Mouse (Mus musculus) hindbrain, embryonic 14.5 days (tissue): ENCODE data around the gene Rfx8. TPM values are rescaled to one million over a fixed set of nuclear protein-coding genes. Genes with fewer than 3 reads are reported as not detected.

Experiments used
- ATAC-seq: fragments of 200-750 bp; cut with Nextera tagmentation; 2 replicates; pipeline ENCODE4 v1.8.0; 2017; ENCODE audit warnings: moderate number of reproducible peaks, mild to moderate bottlenecking, moderate TSS enrichment, moderate library complexity; ENCODE audit not compliant: low FRiP score
- DNase-seq: peaks from one replicate; pipeline ENCODE4 v3.0.0-alpha.2; 2015; ENCODE audit warnings: low spot score
- H3K27ac ChIP-seq: fragments of 300-500 bp; sonication (generic); 2 replicates; pipeline ENCODE4 v1.5.1; 2014; ENCODE audit warnings: mild to moderate bottlenecking, moderate library complexity
- H3K27me3 ChIP-seq: fragments of 300-500 bp; sonication (generic); 2 replicates; pipeline ENCODE4 v1.6.1; 2014; ENCODE audit warnings: mild to moderate bottlenecking, low read length, mixed read lengths; ENCODE audit not compliant: control insufficient read depth, insufficient read depth
- H3K36me3 ChIP-seq: fragments of 300-500 bp; sonication (generic); replicated peaks from 2 replicates; pipeline ENCODE4 v1.6.1; 2014; ENCODE audit not compliant: control insufficient read depth, insufficient read depth
- H3K4me1 ChIP-seq: fragments of 300-500 bp; sonication (generic); replicated peaks from 2 replicates; pipeline ENCODE4 v1.6.1; 2014; ENCODE audit warnings: antibody characterized with exemption, low read length, mixed read lengths; ENCODE audit not compliant: control insufficient read depth, insufficient read depth
- H3K4me2 ChIP-seq: fragments of 300-500 bp; sonication (generic); replicated peaks from 2 replicates; pipeline ENCODE4 v1.6.1; 2014; ENCODE audit warnings: mild to moderate bottlenecking, moderate library complexity
- H3K4me3 ChIP-seq: fragments of 300-500 bp; sonication (generic); replicated peaks from 2 replicates; pipeline ENCODE4 v1.5.1; 2014; ENCODE audit warnings: mild to moderate bottlenecking, low read length
- H3K9ac ChIP-seq: fragments of 300-500 bp; sonication (generic); 2 replicates; pipeline ENCODE4 v1.6.1; 2014
- H3K9me3 ChIP-seq: fragments of 300-500 bp; sonication (generic); 2 replicates; pipeline ENCODE4 v1.6.1; 2016; ENCODE audit warnings: low read length; ENCODE audit not compliant: control insufficient read depth
- WGBS: fragments of 180-500 bp; shearing (Covaris S2); extraction: QIAGEN DNeasy Blood & Tissue Kit; methylation state at CpG from one replicate; pipeline ENCODE4 v1.1.7; 2014; 5-methylcytosine and 5-hydroxymethylcytosine counted together
- polyA plus RNA-seq: library from polyadenylated mRNA; unstranded; fragments of >200 nt; fragmentation: Nextera tagmentation; extraction: Ambion mirVana; gene quantifications from 2 replicates; pipeline ENCODE4 v1.2.1, GENCODE M21; 2014

The Rfx8 gene
- polyA plus RNA-seq, 1 experiment from 2014 or later = 0.40 TPM

- 62% methylated on average over 4 of the region's 4 CpGs for WGBS
- Histone ChIP-seq H3K4me2 (no peak overlapping the region), H3K27ac (no peak overlapping the region), H3K9ac (no peak overlapping the region), H3K4me1 (no peaks in the 10 kb centered on the region), H3K4me3 (no peak overlapping the region), H3K27me3 (no peaks in the 10 kb centered on the region), H3K9me3 (no peaks in the 10 kb centered on the region), H3K36me3 (no peaks in the 10 kb centered on the region)
- DNase-seq (no peak), ATAC-seq (no peak)
Measured at GRCm38 (mm10) chr1:39691061-39691460, 29.7 kb downstream of the Rfx8 start.

- Histone ChIP-seq H3K4me3 (no peak overlapping the region), H3K9me3 (no peaks in the 10 kb centered on the region), H3K27ac (no peak overlapping the region), H3K27me3 (no peaks in the 10 kb centered on the region), H3K36me3 (no peaks in the 10 kb centered on the region), H3K4me1 (no peaks in the 10 kb centered on the region), H3K4me2 (no peak overlapping the region), H3K9ac (no peak overlapping the region)
- DNase-seq (no peak), ATAC-seq (no peak)
- WGBS = 78% methylated on average over 6 of the region's 6 CpGs
Measured at GRCm38 (mm10) chr1:39688573-39688972, 32.2 kb downstream of the Rfx8 start.

DNA sequence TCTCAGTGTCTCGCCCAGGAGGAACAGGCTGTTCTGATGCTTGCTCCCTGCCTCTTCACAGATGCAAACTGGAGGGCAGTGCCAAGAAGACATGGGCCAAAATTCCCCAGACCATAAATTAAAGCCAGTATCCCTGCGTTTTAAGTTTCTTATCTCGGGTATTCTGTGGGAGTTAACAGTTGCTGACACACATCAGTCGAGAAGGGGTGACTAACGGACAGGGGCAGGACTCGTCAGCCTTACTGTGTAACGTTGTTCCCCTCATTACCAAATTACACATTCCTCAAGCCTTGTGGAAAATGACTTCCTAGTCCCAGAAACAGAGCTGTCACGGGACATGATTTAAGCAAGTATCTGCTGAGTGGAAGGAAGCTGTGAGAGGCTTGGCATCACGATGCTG, 33.5 kb downstream of the Rfx8 start:
- H3K4me3 ChIP-seq = no peak overlapping the region
- H3K27ac ChIP-seq = no peak overlapping the region
- no peaks in the 10 kb centered on the region for H3K4me1 ChIP-seq
- H3K27me3 ChIP-seq = no peaks in the 10 kb centered on the region
- DNase-seq (no peak), ATAC-seq (no peak)
- H3K36me3 ChIP-seq = no peaks in the 10 kb centered on the region
- no peaks in the 10 kb centered on the region for H3K9me3 ChIP-seq
- no peak overlapping the region for H3K9ac ChIP-seq
- H3K4me2 ChIP-seq = no peak overlapping the region
- WGBS = 69% methylated on average over 9 of the region's 9 CpGs

DNA sequence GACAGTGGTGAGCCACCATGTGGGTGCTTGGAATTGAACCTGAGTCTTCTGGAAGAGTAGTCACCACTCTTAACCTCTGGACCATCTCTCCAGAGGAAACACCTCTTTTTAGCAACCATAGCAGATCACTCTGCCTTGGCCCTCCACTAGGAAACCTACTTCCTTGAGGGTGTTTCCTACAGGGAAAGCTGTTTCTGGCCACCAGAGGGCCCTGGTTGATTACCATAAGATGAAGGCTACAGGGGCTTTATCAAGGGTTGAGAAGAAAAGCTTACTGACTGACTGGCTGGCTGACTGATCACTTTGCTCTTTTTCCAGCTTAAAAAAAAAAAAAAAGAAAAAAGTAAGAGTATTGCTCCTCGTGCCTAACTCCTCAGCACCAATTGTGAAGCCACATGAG, 35.0 kb downstream of the Rfx8 start:
- WGBS = 5% methylated on average over 1 of the region's 1 CpGs
- no peaks in the 10 kb centered on the region for H3K4me1 ChIP-seq
- no peak overlapping the region for H3K4me2 ChIP-seq
- no peak overlapping the region for H3K27ac ChIP-seq
- peak; percentile 81 for ATAC-seq
- H3K9ac ChIP-seq = no peak overlapping the region
- H3K27me3 ChIP-seq = no peaks in the 10 kb centered on the region
- no peak overlapping the region for H3K4me3 ChIP-seq
- H3K36me3 ChIP-seq = no peaks in the 10 kb centered on the region
- DNase-seq = peak; percentile 78
- no peaks in the 10 kb centered on the region for H3K9me3 ChIP-seq

DNA sequence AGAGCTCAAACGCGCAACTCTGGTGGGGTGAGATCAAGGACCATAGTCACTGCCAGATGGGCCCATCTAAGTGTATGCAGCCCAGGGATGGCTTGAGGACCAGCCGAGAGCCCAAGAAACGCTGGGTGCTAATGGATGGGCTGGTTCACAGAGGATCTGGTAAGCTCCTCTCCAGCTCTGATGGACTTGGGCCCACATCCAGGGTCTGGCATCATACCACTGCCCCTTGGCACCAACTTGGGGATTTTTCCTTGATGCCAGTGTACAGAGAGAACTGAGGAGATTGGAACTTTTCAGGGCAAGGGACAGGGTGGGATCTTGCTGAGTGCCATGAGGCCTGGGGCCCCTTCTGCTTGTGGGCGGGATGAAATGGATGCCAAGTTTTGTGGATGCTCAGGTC, 39.2 kb downstream of the Rfx8 start:
- Histone ChIP-seq H3K4me1 (no peaks in the 10 kb centered on the region), H3K27ac (no peak overlapping the region), H3K4me2 (no peak overlapping the region), H3K9me3 (no peaks in the 10 kb centered on the region), H3K4me3 (no peak overlapping the region), H3K9ac (no peak overlapping the region), H3K36me3 (no peaks in the 10 kb centered on the region), H3K27me3 (no peaks in the 10 kb centered on the region)
- ATAC-seq = no peak
- 92% methylated on average over 5 of the region's 5 CpGs for WGBS
- no peak for DNase-seq

DNA sequence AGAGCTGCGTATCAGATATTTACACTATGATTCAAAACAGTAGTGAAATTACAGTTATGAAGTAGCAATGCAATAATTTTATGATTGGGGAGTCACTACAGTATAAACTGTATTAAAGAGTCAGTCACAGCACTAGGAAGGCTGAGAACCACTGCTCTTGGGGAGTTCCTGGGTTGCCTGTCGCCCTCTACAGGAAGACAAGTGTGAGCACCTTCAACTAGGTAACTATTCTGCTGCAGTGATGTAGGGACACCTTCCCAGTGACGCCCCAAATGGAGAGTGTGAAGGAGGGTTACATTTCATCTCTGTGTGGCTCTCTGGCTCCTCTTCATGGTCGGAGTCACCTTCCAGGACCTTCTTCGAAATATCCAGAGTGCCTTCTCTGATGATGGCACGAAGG, 40.3 kb downstream of the Rfx8 start:
- 67% methylated on average over 6 of the region's 6 CpGs for whole genome bisulfite sequencing
- Histone ChIP-seq H3K27me3 (no peaks in the 10 kb centered on the region), H3K9ac (no peak overlapping the region), H3K4me2 (no peak overlapping the region), H3K4me3 (no peak overlapping the region), H3K36me3 (no peaks in the 10 kb centered on the region), H3K4me1 (no peaks in the 10 kb centered on the region), H3K27ac (no peak overlapping the region), H3K9me3 (no peaks in the 10 kb centered on the region)
- ATAC-seq (no peak), DNase-seq (no peak)

- Histone ChIP-seq H3K4me1 (no peaks in the 10 kb centered on the region), H3K4me2 (no peak overlapping the region), H3K27me3 (no peaks in the 10 kb centered on the region), H3K4me3 (no peak overlapping the region), H3K9me3 (no peaks in the 10 kb centered on the region), H3K36me3 (no peaks in the 10 kb centered on the region), H3K27ac (no peak overlapping the region), H3K9ac (no peak overlapping the region)
- DNase-seq (no peak), ATAC-seq (no peak)
- 72% methylated on average over 8 of the region's 8 CpGs for WGBS
Measured at GRCm38 (mm10) chr1:39678883-39679282, 41.9 kb downstream of the Rfx8 start.

DNA sequence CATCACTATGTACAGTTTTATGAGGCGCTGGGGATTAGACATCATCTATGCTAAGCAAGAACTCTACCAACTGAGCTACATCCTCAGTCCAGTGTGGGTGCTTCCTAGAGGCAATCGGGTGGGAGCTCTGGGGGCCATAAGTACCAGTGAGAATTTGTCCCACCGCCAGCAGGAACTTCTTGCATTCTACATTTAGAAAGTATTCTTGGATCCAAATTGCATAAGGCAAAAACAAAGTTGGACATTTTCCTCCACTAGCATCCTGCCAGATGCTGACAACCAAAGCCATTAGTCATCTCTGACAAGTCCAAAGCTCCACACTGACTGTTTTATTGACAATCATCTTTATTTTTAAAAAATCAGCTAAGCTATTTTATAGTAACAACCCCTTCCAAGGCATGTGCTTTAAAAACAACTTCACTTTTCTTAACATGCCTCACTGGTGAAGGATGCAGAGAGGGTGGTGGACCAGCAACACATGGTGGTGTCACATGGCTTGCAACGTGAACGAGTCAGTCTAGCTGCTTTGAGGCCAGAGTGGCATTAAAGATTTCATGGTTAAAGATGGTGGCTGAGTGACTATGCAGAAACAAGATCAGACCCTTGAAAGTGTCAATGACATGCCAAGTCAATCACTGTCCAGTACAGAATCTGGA, 44.4 kb downstream of the Rfx8 start:
- DNase-seq (no peak), ATAC-seq (no peak)
- Histone ChIP-seq H3K9ac (no peak overlapping the region), H3K4me2 (no peak overlapping the region), H3K9me3 (no peaks in the 10 kb centered on the region), H3K4me3 (no peak overlapping the region), H3K27ac (no peak overlapping the region), H3K4me1 (no peaks in the 10 kb centered on the region), H3K36me3 (no peaks in the 10 kb centered on the region), H3K27me3 (no peaks in the 10 kb centered on the region)
- WGBS = 88% methylated on average over 5 of the region's 5 CpGs

GRCm38 (mm10) chr1:39672362-39673105, 48.3 kb downstream of the Rfx8 start:
- Histone ChIP-seq H3K36me3 (no peaks in the 10 kb centered on the region), H3K27ac (no peak overlapping the region), H3K4me1 (no peaks in the 10 kb centered on the region), H3K4me3 (no peak overlapping the region), H3K9ac (no peak overlapping the region), H3K9me3 (0 out of 2 replicates have a peak, but pooled peaks cover 5% of the 10 kb centered on the region), H3K4me2 (no peak overlapping the region), H3K27me3 (no peaks in the 10 kb centered on the region)
- ATAC-seq (no peak), DNase-seq (no peak)
- 73% methylated on average over 9 of the region's 9 CpGs for WGBS
